Mouse (Mus musculus) left cerebral cortex, adult 9 months (tissue): Measurements from ENCODE around the gene Gm17361.
"Not testable (repeated sequence)": the region's sequence is repeated elsewhere in the genome, so short reads cannot be mapped to it uniquely, and the experiment has no call there.

Experiments
- DNase-seq, 2 experiments: peaks; one replicate each; pipeline ENCODE4 v3.0.0; 2022; ENCODE audit warnings: low spot score in 2 of 2

The Gm17361 gene

DNA sequence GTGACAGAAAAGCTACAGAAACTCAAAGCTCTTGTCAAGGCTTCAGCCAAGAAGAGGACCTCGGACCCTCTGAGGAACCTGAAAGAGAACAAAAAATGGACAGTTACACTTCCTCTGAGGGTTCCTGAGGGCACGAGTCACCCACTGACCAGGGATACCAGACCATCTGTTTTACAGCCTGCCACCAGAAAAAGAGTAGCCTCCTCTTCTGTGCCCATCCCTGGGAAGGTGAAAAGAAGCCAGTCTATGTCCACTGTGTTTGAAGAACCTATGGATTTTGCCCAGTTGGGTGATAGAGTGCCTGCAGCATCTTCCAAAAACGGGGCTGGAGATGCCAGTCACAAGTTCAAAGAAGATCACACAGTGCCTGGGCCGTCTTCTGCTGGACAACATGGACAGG lies at the start of gene Gm17361:
TSS of gene Gm17361 (plus strand) at position 301 of the 400 bp plus-strand sequence.
- not testable (repeated sequence) for DNase-seq
